Mouse (Mus musculus) c-Kit-positive CD71-negative TER-119-negative erythroid progenitor cells, embryonic 14.5 days (primary cell): ENCODE measurements around the gene Prdm1.

Source experiments
- DNase-seq: peaks from one replicate; pipeline ENCODE4 v3.0.0-alpha.2; 2013; ENCODE audit warnings: low read depth

Prdm1 gene

GRCm38 (mm10) chr10:44418901-44419300 is 109.4 kb downstream of the Prdm1 start:
- DNase-seq = no peak

- no peak for DNase-seq
Measured at GRCm38 (mm10) chr10:44415576-44415975, 112.7 kb downstream of the Prdm1 start.

GRCm38 (mm10) chr10:44409958-44410357 is 118.3 kb downstream of the Prdm1 start:
- DNase-seq = no peak

- no peak for DNase-seq
Measured at GRCm38 (mm10) chr10:44409054-44409453, 119.2 kb downstream of the Prdm1 start.

GRCm38 (mm10) chr10:44403415-44403814 is 124.9 kb downstream of the Prdm1 start:
- no peak for DNase-seq

GRCm38 (mm10) chr10:44401600-44401999 is 126.7 kb downstream of the Prdm1 start:
- DNase-seq = no peak

GRCm38 (mm10) chr10:44400602-44401001 is 127.7 kb downstream of the Prdm1 start:
- DNase-seq = no peak

- DNase-seq = no peak
Measured at GRCm38 (mm10) chr10:44400119-44400518, 128.2 kb downstream of the Prdm1 start.

GRCm38 (mm10) chr10:44392855-44393254 is 135.4 kb downstream of the Prdm1 start:
- no peak for DNase-seq

- DNase-seq = no peak
Measured at GRCm38 (mm10) chr10:44391509-44392290, 136.6 kb downstream of the Prdm1 start.

- DNase-seq = no peak
Measured at GRCm38 (mm10) chr10:44390286-44390685, 138.0 kb downstream of the Prdm1 start.

- DNase-seq = no peak
Measured at GRCm38 (mm10) chr10:44388706-44389233, 139.5 kb downstream of the Prdm1 start.
